Mouse (Mus musculus) small intestine, adult 2 months (tissue): ENCODE measurements around the gene Mmp21.

Experiments used
- CTCF ChIP-seq: fragments of 200-500 bp; IDR thresholded peaks from 2 replicates; pipeline ENCODE4 v1.5.1; 2012; ENCODE audit warnings: low read depth, mild to moderate bottlenecking, control low read depth, inconsistent platforms, low read length, moderate library complexity, mixed read lengths; ENCODE audit not compliant: insufficient replicate concordance, insufficient read length; ENCODE audit errors: extremely low read depth
- POLR2A ChIP-seq: fragments of 200-500 bp; IDR thresholded peaks from 2 replicates; pipeline ENCODE4 v1.6.1; 2012; ENCODE audit warnings: low read depth, mild to moderate bottlenecking, control low read depth, inconsistent platforms, low read length, moderate library complexity

DNA sequence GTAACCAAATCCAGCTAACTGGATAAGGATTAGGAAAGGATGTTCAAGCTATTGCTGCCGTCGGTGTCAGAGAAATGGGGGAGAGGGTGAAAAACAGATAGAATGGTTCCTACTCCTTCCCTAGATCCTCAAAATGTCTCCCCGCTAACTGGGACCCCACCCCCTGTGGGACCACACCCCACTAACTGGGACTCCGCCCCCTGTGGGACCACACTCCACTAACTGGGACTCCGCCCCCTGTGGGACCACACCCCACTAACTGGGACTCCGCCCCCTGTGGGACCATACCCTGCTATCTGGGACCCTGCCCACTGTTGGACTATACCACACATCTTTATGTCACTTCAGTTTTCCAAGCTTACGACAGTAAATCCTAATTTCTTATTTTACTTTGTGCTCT is 24.0 kb upstream of the Mmp21 start:
- TF ChIP-seq POLR2A (no peak), CTCF (no peak)
